Mouse (Mus musculus): ENCODE measurements around the gene Acin1. TPM values are rescaled to one million over a fixed set of nuclear protein-coding genes. Genes with fewer than 3 reads are reported as not detected.
A peak's percentile ranks its signal among the peaks of the same experiment; 100 is the strongest.

Acin1 gene
- polyA plus RNA-seq, 1 experiment: 77.3 TPM

- Histone ChIP-seq H3ac (ENCODE audit: control insufficient read depth, insufficient read length) (no peak overlapping the region), H3K4me2 (ENCODE audit: low read depth) (no peak overlapping the region), H3K27me3 (ENCODE audit: control insufficient read depth, insufficient read depth, insufficient read length) (peaks cover 41% of the 10 kb centered on the region), H3K4me3 (no peak overlapping the region), H3K79me2 (ENCODE audit: control insufficient read depth, insufficient read depth) (no peaks in the 10 kb centered on the region), H3K36me3 (ENCODE audit: control insufficient read depth, insufficient read depth) (no peaks in the 10 kb centered on the region)
- TF ChIP-seq USF1 (IDR thresholded peaks at IDR 0.05; ENCODE audit: low read depth): no peak
- no peak for TF ChIP-seq REST (IDR thresholded peaks at IDR 0.05; ENCODE audit: insufficient read depth, insufficient read length)
- TF ChIP-seq E2F4 (IDR thresholded peaks at IDR 0.05; ENCODE audit: insufficient read depth): no peak
- TF ChIP-seq MAX (IDR thresholded peaks at IDR 0.05; ENCODE audit: low read depth): no peak
These were observed 42.3 kb upstream of the Acin1 start for GRCm38 (mm10) chr14:54728823-54729653.

GRCm38 (mm10) chr14:54727565-54727964 lies 40.8 kb upstream of the Acin1 start:
- H3K36me3 ChIP-seq (ENCODE audit: control insufficient read depth, insufficient read depth): no peaks in the 10 kb centered on the region

GRCm38 (mm10) chr14:54724049-54724448 lies 37.3 kb upstream of the Acin1 start:
- TF ChIP-seq SRF (IDR thresholded peaks at IDR 0.05; ENCODE audit: control insufficient read depth, insufficient read length, low read depth): no peak
- TF ChIP-seq USF1 (IDR thresholded peaks at IDR 0.05; ENCODE audit: low read depth): no peak
- TF ChIP-seq POLR2AphosphoS2 (IDR thresholded peaks at IDR 0.05; ENCODE audit: insufficient read length, low read depth): no peak
- TF ChIP-seq MYOD1 (IDR thresholded peaks at IDR 0.05; ENCODE audit: control insufficient read depth in 1 of 3, insufficient read length in 2 of 3, low read depth in 2 of 3): no peak
- TF ChIP-seq E2F4 (IDR thresholded peaks at IDR 0.05; ENCODE audit: insufficient read depth): no peak
- peaks cover 35% of the 10 kb centered on the region for H3K27me3 ChIP-seq (ENCODE audit: control insufficient read depth, insufficient read depth, insufficient read length)

More at GRCm38 (mm10) chr14:54727565-54727964, 40.8 kb upstream of the Acin1 start:
- H3ac ChIP-seq (ENCODE audit: control insufficient read depth, insufficient read length): no peak overlapping the region
- TF ChIP-seq POLR2AphosphoS2 (IDR thresholded peaks at IDR 0.05; ENCODE audit: insufficient read length, low read depth) (no peak), MYOD1 (IDR thresholded peaks at IDR 0.05; ENCODE audit: control insufficient read depth in 1 of 3, insufficient read length in 2 of 3, low read depth in 2 of 3) (no peak), REST (IDR thresholded peaks at IDR 0.05; ENCODE audit: insufficient read depth, insufficient read length) (no peak), TCF3 (IDR thresholded peaks at IDR 0.05; ENCODE audit: insufficient read length, low read depth) (no peak), SRF (IDR thresholded peaks at IDR 0.05; ENCODE audit: control insufficient read depth, insufficient read length, low read depth) (no peak), CEBPB (IDR thresholded peaks at IDR 0.05; ENCODE audit: insufficient read depth, poor library complexity, severe bottlenecking) (no peak), USF1 (IDR thresholded peaks at IDR 0.05; ENCODE audit: low read depth) (no peak), E2F4 (IDR thresholded peaks at IDR 0.05; ENCODE audit: insufficient read depth) (no peak), POLR2A (IDR thresholded peaks at IDR 0.05; ENCODE audit: insufficient read length, low read depth) (no peak), TCF12 (IDR thresholded peaks at IDR 0.05; ENCODE audit: insufficient read depth, poor library complexity, severe bottlenecking) (no peak), MYOG (IDR thresholded peaks at IDR 0.05; ENCODE audit: control insufficient read depth in 1 of 3, insufficient read depth in 1 of 3, insufficient read length in 2 of 3, low read depth in 2 of 3) (no peak), MAX (IDR thresholded peaks at IDR 0.05; ENCODE audit: low read depth) (no peak)
- no peaks in the 10 kb centered on the region for H3K79me2 ChIP-seq (ENCODE audit: control insufficient read depth, insufficient read depth)
- H3K4me3 ChIP-seq: no peak overlapping the region
- peaks cover 44% of the 10 kb centered on the region for H3K27me3 ChIP-seq (ENCODE audit: control insufficient read depth, insufficient read depth, insufficient read length)
- H3K4me2 ChIP-seq (ENCODE audit: low read depth): no peak overlapping the region

DNA sequence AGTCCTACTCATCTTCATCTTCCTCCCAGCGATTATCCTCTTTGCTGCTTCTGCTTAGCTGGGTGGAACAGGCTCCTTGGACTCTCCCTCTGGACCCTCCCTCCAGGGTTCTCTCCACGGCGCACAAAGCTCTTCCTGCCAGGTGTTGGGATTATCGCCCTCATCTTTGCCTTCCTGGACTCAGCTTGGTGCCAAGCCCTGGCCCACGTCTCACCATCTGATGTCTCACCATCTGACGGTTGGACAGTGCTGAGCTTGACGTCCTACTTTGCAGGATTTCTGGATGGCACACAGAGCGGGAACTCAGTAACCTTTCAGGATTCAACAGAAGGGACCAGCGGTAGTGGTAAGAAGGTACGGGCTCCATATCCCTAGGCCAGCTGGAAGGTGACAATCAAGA lies 35.0 kb upstream of the Acin1 start:
- Histone ChIP-seq H3K4me3 (no peak overlapping the region), H3K36me3 (ENCODE audit: control insufficient read depth, insufficient read depth) (no peaks in the 10 kb centered on the region), H3ac (ENCODE audit: control insufficient read depth, insufficient read length) (no peak overlapping the region), H3K4me2 (ENCODE audit: low read depth) (no peak overlapping the region), H3K27me3 (ENCODE audit: control insufficient read depth, insufficient read depth, insufficient read length) (peaks cover 35% of the 10 kb centered on the region), H3K79me2 (ENCODE audit: control insufficient read depth, insufficient read depth) (no peaks in the 10 kb centered on the region)
- TF ChIP-seq MYOD1 (IDR thresholded peaks at IDR 0.05; ENCODE audit: control insufficient read depth in 1 of 3, insufficient read length in 2 of 3, low read depth in 2 of 3) (no peak), SRF (IDR thresholded peaks at IDR 0.05; ENCODE audit: control insufficient read depth, insufficient read length, low read depth) (no peak), USF1 (IDR thresholded peaks at IDR 0.05; ENCODE audit: low read depth) (no peak), MAX (IDR thresholded peaks at IDR 0.05; ENCODE audit: low read depth) (no peak), POLR2AphosphoS2 (IDR thresholded peaks at IDR 0.05; ENCODE audit: insufficient read length, low read depth) (no peak), TCF3 (IDR thresholded peaks at IDR 0.05; ENCODE audit: insufficient read length, low read depth) (no peak), MYOG (IDR thresholded peaks at IDR 0.05; ENCODE audit: control insufficient read depth in 1 of 3, insufficient read depth in 1 of 3, insufficient read length in 2 of 3, low read depth in 2 of 3) (no peak), E2F4 (IDR thresholded peaks at IDR 0.05; ENCODE audit: insufficient read depth) (no peak), POLR2A (IDR thresholded peaks at IDR 0.05; ENCODE audit: insufficient read length, low read depth) (no peak), REST (IDR thresholded peaks at IDR 0.05; ENCODE audit: insufficient read depth, insufficient read length) (no peak)

More at GRCm38 (mm10) chr14:54724049-54724448, 37.3 kb upstream of the Acin1 start:
- H3K79me2 ChIP-seq (ENCODE audit: control insufficient read depth, insufficient read depth): no peaks in the 10 kb centered on the region
- H3ac ChIP-seq (ENCODE audit: control insufficient read depth, insufficient read length): no peak overlapping the region
- H3K4me3 ChIP-seq: no peak overlapping the region
- H3K4me2 ChIP-seq (ENCODE audit: low read depth): no peak overlapping the region
- no peaks in the 10 kb centered on the region for H3K36me3 ChIP-seq (ENCODE audit: control insufficient read depth, insufficient read depth)

- H3K27me3 ChIP-seq (ENCODE audit: control insufficient read depth, insufficient read depth, insufficient read length): peaks cover 35% of the 10 kb centered on the region
- H3K79me2 ChIP-seq (ENCODE audit: control insufficient read depth, insufficient read depth): no peaks in the 10 kb centered on the region
- H3K36me3 ChIP-seq (ENCODE audit: control insufficient read depth, insufficient read depth): no peaks in the 10 kb centered on the region
- H3K4me2 ChIP-seq (ENCODE audit: low read depth): no peak overlapping the region
- no peak overlapping the region for H3K4me3 ChIP-seq
- H3ac ChIP-seq (ENCODE audit: control insufficient read depth, insufficient read length): no peak overlapping the region
- TF ChIP-seq MYOD1 (IDR thresholded peaks at IDR 0.05; ENCODE audit: control insufficient read depth in 1 of 3, insufficient read length in 2 of 3, low read depth in 2 of 3) (peak in 1 of 3 experiments; percentile 46), E2F4 (IDR thresholded peaks at IDR 0.05; ENCODE audit: insufficient read depth) (no peak), MYOG (IDR thresholded peaks at IDR 0.05; ENCODE audit: control insufficient read depth in 1 of 3, insufficient read depth in 1 of 3, insufficient read length in 2 of 3, low read depth in 2 of 3) (peak in 1 of 3 experiments; percentile 16)
These were observed 34.1 kb upstream of the Acin1 start for GRCm38 (mm10) chr14:54720654-54721350.

All from myocyte (in vitro differentiated cells).